Mouse (Mus musculus) MEL-GATA-1-ER (cell line): ENCODE data around the gene Ncor2.

Source experiments
- DNase-seq: peaks from one replicate; pipeline ENCODE4 v3.0.0-alpha.2; 2012; ENCODE audit warnings: low read depth; ENCODE audit errors: extremely low read depth

The Ncor2 gene

GRCm38 (mm10) chr5:124986222-124986621 lies 192.8 kb downstream of the Ncor2 start:
- peak; percentile 24 for DNase-seq

- DNase-seq, result no peak
Measured at GRCm38 (mm10) chr5:124969790-124970189, 209.2 kb downstream of the Ncor2 start.
